Mouse (Mus musculus) spleen, adult 18-20 months (tissue): ENCODE results near the gene Nfib.

Experiments used
- DNase-seq, 2 experiments: peaks; one replicate each; pipeline ENCODE4 v3.0.0; 2022; ENCODE audit warnings: mixed read lengths in 2 of 2

The Nfib gene

DNA sequence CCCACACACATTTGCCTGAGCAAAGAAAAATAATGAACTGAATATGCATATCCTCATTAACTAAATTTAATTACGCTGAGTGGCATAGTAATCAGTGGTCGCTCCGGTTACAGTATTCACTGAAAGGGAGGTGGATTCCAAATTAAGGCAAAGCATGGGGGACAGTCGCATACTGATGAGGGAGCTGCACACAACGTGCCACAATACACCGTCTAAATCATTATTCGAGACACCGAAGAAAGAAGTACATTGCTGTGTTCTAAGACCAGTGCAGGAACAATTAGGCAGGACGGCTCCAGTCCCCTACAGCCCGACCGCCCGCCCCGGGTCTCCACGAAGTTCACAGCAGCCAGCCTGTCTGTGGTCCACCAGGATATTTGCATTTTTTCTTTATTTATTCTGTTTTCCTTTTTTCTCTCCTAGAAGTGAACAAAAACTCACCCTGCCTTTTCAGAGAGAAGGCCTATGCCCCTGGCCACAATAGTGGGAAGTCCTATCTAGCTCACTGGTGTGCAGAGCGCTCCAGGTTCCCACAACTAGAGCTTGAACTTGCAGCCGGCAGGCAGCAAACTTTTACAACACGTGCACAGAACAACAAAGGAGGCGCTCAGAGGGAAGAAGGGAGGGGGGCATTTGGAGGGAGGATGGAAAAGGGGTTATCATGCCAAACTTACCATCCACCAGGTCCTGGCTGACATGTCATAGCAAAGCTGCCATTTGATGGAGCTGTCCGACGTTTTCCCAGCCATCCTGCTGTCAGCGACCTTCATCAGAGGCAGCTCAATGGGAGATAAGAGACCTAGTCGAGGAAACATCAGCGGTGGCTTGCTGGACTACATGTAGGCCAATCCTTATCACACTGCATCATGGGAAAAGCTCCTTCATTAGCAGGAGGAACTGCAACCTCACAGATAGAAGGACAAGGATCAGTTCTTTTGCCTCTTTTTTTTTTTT, at the start of gene Nfib:
Gene Nfib, minus strand, starts transcription at position 910 of the 954 bp plus-strand sequence.
- DNase-seq = no peak

DNA sequence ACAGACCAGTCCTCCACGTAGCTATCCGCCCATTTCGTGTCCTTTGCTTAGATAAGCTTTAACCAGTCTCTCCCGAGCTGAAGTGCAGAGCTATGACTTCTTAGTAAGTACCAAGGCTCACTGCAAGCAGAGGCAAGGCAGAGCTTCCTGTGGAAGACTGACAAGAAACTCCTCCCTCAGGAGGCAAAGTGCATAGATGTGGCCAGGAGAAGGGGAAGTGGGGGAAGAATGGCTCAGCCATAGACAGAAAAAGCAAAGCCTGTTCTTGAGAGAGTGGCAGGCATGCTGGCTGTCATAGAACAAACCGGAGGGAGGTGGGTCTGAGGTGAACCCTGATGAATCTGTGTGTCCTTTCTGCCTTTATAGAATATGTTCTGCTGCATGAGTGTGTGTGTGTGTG, 30.2 kb upstream of the Nfib start:
- no peak for DNase-seq

DNA sequence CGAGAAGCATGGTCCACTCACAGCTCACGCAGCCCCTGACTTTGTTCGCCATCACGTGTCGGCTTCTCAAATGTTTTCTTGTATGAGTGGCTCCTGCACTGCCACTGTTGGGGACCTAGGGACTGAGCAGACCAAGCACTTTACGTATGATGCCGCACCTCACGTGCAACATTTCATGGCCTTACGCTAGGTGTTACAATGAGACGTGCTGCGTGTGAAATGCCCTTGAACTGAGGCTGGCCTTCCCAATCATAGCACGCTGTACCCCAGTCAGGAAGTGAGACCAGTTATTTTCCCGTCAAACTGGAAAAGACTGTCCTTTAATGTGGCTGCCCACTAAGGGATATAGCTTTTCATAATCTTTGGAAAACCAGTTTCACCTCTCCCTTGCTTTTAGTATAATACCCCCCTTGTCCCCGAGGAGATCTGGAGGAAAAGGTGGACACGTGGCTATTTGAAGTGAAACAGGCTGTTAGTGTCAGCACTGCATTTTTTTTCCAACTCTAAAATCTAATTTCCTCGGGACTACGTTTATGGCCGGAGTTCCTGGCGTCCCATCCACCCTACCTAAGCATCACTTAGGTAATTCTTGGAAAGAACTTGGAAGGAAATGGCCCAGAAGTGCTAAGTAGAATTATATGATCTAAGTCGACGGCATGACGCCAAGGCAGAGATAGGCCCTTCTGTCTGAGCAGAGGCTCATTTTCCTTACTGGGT, 29.4 kb upstream of the Nfib start:
- no peak for DNase-seq

DNA sequence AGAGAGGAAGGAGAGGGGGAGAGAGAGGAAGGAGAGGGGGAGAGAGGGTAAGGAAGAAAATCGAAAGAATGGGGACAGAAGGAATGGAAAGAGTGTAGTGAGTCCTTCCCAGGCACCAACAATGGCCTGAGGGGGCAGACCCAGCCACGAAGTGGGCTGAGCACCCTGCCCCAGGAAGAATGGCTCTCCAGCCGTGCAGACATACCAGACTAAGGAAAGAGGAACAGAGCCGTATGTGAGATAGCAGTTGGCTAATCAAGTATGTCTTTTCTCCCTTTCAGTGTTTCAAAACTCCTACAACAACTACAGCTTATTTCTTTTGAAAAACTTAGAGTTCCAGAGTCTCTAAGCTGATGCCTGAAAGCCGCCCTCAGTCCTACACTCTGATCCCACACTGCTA, 28.8 kb upstream of the Nfib start:
- DNase-seq = no peak

DNA sequence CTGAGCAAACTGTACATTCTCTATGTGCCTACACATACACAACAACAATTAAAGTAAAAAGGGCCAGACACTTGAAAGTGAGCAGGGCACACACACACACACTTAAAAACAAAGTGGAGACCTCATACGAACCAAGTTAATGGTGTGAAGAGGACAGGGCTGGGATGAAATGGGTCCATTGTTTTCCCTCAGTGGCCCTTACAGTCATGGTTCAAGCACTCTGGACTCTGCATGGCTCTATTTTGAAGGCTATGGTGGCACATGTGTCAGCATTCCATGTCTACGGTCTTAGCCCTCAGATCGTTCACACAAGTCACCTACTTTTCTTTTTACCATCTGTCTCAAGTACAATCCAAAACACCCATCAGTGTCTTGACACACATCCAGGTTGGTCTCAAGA, 28.1 kb upstream of the Nfib start:
- no peak for DNase-seq

DNA sequence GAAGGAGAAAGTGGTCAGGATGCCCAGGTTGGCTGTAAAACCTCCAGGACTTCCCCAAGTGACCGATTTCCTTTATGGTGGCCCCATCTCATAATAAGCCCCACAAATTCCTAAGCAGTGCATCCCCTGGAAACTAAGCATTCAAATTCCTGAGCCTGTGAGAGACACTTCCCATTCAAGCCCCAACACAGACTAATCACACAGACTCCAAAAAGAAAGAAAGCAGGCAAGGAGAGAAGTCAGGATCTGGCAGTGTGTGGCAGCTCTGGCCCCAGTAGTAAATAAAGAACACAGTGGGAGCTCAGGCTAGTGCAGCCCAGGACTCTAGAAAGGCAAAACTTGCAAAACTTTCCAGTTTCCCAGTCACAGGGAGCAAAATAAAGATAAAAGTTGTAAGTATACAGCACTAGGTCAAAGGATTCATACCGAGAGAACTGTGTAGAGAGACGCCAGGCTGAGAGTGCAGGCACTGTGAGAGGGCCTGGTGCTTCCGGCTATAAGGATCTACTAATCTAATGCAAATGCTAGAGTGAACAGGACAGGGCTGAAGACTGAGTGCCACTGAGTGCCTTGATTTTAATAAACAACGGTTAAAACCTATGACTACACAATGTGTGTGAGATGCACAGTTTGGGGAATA, 24.8 kb upstream of the Nfib start:
- DNase-seq = no peak

DNA sequence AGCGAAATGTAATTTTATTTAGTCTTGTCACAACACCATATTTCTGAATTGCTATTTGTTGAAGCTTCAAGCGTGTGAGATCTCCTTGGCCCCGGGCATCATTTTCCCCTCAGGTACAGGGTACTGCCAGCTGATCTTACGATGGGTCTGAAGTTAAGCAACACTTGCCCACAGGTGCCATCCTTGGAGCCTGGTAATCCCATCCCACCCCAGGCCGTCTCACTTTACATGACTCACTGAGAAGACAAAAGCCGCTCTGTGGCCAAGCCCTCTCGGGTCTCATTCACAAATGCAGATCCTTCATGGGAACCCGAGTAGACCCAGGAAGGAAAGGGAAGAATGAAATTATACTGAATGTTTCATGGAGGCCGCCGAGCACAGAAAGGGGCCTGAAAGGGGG, 18.5 kb upstream of the Nfib start:
- DNase-seq = no peak

DNA sequence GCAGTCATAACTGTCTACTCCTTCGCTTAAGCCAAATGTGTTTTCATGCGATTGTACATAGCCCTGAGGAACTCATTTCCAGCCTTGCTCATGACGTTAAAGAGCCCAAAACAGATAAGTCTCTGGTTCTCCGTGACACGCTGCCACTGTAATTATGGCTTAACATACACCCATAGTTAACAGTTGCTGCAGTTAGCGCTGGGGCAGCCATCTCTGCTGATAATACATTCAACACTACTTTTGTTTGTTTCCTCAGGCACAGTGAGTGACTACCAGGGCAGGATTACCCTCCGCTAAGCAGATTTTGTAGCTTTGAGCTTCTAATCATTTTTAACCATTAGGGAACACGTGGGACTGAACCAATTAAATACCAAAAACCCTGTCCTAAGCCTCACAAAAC, 17.5 kb upstream of the Nfib start:
- no peak for DNase-seq

DNA sequence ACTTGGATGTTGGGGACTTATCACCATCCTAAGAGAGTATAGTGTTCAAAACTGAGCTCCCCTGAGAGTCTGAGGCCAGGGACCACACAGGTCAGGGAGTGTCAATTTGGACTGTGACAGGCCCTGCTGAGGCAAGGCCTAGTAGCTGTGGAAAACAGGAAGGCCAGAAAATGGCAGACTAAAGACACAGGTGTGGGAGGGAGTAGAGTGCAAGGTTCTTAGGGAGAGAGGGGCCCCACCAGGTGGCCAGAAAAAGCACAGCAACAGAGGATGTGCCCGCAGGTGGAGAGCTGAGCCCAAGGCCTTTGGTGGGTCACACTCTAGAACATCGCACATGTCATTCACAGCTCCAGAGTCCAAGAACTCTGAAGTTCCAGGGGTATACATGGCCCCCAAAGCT, 10.3 kb upstream of the Nfib start:
- no peak for DNase-seq

DNA sequence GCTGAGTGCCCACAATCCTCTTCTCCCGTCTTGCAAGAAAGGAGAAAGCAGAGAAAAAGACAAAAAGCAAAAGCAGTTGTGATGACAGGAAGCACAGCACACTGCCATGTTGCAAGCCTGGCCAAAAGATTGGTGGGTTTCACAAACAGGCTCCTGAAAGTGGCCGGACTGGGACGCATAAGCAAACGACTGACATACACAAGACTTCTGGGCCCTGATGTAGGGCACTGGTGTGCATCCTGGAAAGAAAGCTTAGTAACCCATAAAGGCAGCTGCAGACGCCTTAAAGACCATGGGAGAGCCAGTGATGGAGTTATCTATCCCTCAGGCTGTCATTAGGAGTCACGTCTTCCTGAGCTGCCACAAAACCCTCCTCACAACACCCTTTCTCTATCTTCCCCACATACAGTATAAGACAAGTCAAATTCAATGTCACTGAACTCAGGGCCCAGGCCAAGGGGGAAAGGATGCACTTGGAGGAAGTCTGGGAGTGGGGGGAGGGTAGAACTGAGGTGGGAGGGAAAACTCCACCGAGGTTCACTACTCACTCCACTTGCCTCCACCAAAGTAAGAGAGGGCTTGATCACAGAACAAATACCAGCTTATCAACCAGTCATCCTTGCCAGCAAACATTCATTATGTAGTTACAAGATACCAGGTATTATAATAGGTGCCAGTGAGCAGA, 6.2 kb upstream of the Nfib start:
- DNase-seq = no peak

DNA sequence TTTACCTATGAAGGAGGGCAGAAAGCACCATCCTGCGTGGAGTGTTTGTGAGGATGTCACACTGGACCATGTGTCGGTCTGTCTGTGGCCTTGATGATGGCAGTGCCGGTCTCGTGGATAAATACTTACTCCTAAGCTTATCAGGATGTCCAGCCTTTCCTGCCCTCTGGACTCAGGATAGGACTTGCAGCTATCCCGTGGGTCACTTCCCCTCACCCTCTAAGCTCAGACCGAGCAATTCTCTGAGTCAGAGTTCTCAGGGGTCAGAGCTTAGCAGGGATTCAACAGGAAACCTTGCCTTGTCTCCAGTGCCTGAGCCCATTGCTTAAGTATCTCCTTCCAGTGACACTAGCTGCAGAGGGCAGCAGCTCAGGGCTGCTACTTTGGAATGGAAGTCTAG, 4.1 kb upstream of the Nfib start:
- no peak for DNase-seq

DNA sequence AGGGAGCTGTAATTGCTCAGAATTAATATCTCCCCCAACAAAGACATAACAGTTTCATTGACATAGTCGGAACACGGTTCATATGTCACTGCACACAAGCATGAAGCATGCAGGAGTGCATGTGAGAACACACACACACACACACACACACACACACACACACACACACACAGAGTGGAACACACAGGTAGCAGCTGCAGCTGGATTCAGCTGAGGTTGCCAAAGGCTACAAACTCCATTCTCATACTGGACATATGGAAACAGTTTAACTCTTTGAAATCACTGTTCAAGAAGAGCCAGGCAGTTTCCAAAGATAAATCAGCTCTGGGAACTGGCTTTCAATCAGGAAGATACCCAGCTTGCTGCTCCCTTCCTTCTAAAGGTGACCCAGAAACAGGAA, 462 bp upstream of the Nfib start:
- no peak for DNase-seq

DNA sequence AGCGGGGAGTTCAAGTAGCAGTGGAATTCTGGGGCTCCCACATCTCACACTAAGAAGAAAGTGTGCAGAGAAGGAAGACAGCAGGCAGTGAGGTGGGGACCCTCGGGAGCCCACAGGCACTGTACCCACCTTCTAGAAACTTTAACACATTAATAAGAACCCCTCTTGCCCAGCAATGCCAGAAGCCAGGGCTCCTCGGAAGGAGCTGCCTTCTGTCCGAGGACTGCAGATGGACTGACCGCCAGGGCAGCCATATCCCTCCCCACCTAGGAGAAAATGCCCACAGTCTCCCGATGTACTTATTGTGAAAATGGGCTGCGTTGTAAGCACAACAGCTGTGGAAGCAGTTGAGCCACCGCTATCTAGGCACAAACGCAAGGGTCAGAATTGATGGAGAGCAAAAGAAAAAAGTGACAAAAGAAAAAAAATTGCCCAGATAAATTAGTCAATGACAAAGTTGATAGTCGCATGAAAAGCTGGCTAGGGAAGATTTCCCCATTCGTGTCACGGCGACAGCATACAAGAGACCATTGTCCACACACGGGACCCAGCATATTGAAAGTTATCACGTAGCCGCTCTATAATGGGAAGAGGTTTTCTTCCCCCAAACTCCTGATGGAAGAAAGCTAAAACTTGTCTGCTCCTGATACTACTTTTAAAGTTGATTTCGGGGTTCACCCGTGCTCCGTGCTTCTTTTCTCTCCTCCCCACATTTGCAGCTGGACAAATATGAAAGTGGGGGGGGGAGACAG, 1.3 kb downstream of the Nfib start:
- no peak for DNase-seq

DNA sequence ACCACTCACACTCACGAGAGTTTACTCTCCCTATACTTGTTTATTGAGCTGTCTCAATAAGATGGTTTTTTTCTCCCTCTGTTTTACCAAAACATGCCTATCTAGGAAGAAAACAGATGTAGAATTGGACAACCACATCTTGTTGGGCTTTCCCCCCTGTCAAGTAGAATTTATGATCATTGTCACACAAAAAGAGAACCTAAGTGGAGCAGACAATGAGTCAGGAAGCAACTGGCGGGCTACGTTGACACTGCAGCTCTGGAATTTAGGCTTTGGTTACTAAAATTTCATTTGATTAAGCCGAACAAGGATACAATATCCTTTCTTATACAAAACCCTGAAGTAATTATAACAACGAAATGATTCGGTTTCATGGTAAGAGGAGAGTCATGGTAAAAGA, 2.7 kb downstream of the Nfib start:
- no peak for DNase-seq

DNA sequence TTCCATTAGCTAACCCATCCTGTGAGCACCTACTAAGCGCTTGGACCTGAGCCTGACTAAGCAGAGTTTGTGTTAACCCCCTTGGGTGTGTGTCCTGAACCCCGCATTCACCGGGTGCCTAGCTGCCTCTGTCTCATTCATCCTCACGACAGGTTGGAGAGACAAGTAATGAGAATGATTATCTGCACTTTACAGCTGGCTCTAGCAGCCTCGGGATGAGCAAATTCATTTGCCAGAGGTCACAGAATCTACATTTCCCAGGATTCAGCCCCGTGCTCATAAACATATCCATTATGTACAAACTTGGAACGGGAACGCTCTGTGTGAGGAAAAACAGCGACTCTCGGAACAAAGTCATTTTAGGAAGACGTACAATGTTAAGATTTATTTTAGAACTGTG, 6.0 kb downstream of the Nfib start:
- no peak for DNase-seq

DNA sequence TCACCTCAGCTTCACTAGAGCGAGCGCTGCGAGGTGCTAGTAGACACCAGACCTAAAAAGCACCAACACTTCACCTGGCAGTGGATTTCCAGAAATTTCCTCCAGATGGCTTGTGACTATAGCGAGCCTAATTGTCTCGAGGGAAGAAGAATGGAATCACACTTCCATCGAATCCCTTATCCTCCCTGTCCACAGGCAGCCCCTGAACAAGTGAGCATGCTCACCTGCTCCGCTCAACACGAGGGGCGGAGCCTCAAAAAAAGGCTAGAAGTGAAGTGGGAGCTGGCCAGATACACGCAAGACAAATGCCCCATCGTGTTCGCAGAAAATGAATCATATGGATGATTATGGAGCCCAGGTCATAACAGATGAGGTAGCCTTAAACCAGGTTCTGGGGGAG, 6.9 kb downstream of the Nfib start:
- DNase-seq = no peak

DNA sequence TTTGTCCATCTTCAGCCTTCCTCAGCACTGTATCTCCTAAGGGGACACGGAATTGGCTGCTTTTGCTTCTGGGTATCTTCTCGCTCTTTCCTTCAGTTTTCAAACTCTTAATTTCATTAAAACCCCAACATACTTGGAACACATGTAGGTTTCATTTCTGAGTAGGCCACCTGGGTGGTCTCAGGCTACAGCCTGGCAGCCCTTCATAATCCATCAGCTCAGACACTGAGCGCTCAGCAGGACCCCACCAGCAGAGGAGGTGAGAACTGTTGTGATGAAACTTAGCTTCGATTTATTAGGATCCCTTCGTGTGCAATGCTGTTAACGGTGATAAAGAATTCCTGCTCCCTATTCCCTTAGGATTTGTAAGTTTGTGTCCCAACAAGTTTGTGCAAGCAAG, 8.4 kb downstream of the Nfib start:
- DNase-seq = no peak

DNA sequence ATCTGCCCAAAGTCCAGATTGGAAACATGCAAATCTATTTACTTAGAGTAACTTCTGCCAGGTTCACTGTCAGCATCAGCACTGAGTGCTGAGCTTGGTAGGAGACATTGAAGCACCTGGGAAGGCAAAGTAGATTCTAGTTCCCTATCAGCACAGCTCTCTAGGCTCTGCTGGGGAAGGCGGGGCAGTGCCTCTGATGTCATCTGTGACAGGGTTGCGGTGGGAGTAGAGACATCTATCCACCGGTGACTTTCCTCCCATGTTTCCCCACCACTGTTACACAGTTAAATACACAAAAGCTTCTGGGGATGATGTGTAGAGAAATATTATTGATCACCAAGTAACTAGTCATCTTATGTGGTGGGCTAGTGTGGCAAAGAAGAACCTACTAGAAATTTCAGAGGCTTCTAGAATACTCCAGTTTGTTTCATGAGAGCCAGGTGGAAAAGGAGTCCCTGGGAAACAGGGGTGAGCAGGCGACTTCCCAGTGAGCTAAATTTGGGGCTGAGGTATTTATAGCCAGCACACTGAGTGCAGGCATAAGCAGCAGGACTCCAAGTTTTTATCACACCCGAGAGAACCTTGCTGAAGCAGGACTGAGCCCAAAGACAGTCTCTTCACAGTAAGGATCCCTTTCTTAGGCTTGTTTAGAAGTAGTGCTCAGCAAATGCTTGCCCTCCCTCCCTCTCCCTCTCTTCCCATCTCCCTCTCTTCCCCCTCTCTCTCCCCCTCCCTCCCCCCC, 9.6 kb downstream of the Nfib start:
- no peak for DNase-seq

DNA sequence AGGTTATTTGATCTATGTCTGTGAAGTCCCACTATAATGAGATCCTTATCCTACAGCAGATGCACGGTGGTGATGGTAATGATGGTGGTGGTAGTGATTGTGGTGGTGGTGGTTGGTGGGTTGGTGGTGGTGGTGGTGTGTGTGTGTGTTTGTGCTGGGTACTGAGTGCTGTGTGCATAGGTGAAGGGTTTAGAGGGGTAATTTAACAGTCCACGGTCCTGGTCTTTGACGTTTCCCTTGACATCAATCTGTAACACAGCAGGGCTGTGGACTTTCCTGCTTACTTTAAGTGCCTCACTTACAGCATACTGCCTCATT, 13.6 kb downstream of the Nfib start:
- DNase-seq = no peak

DNA sequence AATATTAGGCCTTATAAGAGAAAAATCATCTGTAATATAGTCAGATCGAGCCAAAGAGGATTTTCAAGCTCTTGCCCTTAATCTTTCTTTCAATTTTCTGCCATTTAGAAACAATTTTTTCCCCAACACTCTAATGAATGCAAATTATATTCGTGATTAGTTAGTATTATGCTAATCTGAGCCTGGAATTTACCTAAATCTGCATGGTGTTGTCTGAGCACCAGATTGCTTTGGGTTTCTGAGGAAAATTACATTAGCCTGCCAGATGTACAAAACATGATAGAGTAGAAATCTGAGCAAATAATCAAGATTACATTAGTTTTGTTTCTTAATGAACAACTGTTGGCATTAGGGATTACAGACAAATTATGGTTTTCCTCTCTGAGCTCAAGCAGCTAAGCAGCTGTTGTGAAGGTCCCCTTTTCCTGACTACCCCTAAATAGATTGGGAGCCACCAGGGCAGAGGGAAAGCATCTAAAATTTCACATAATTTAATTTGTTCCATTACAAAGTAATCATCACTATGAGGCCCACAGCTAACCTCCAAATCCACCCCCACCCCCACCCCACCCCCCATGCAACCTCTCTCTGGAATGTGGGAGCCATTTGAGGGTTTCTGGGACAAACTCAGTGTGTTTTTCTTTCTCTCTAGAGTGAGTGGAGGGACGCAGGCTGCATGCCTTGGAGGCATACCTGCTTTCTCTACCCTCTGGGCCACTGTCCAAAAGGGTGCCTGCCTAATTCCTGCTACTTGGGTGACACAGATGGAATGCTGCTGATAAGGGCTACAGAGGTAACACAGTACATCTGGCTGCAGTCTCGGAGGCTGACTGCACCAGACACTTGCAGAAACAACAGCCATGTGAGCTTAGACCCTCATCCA, 14.2 kb downstream of the Nfib start:
- no peak for DNase-seq

DNA sequence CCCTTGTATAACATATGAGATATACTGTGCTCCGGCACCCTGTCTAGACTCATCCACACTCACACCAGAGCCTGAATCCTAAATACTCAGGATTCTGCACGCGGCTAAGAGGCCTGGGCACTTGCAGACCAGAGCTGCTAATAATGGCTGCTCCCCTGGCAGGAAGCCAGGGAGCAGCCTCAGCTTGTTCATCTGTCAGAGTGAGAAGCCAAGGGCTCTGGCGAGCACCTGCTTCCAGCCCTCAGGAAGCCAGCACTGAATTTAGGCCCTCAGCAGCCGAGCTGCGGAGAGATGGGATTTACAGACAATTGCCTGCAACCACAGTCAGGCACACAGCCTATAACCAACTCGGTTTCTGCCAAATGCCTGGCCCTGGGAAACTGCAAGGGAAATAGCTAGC, 15.3 kb downstream of the Nfib start:
- no peak for DNase-seq
